Mouse (Mus musculus) spleen, embryonic (tissue): ENCODE data around the gene Pex1.
"Not testable (repeated sequence)": the region's sequence is repeated elsewhere in the genome, so short reads cannot be mapped to it uniquely, and the experiment has no call there.

Experiments used
- CTCF ChIA-PET: fragments of 350-600 bp; sonication (Branson Sonifier 250); formaldehyde crosslinking; loops from one replicate; lab custom pipeline; 2022; lab: Charles Lee

The Pex1 gene

GRCm38 (mm10) chr5:3595693-3596398, at the start of gene Pex1:
Gene Pex1, plus strand, starts transcription at chr5:3596066.
- CTCF ChIA-PET, result no interaction called here

- CTCF ChIA-PET, result interaction anchor here (1.0 kb wide), 1 partner anchor 12 kb away, joined by 3 read pairs; no protein-coding TSS in a partner anchor
Measured at GRCm38 (mm10) chr5:3546226-3546625, 49.6 kb upstream of the Pex1 start.

- CTCF ChIA-PET, result no interaction called here
Measured at GRCm38 (mm10) chr5:3551481-3551880, 44.4 kb upstream of the Pex1 start.

- CTCF ChIA-PET, result no interaction called here
Measured at GRCm38 (mm10) chr5:3554198-3554597, 41.7 kb upstream of the Pex1 start.

DNA sequence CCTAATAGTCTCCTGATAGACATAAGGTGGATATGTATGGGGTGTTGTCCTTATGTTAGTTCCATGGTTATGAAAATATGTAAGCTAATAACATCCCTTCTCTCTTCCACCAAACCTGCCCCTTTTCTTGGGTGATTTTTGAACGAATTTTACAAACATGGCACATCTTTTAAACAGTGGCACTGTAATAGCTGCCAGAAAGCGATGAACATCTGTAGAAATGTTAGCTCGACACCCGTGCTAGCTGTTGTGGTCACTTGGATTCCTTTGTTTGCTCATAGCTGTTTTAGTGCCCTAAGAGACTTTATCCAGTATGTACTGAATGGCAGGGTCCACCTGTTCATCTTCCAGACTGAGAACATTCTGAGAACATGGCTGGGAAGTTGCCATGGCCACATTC, 24.6 kb upstream of the Pex1 start, which contains the start of gene 1700109H08Rik:
TSS of gene 1700109H08Rik (plus strand) at position 301 of the 400 bp plus-strand sequence.
- CTCF ChIA-PET, result no interaction called here

- CTCF ChIA-PET, result no interaction called here
Measured at GRCm38 (mm10) chr5:3574825-3575224, 21.0 kb upstream of the Pex1 start.

- CTCF ChIA-PET, result no interaction called here
Measured at GRCm38 (mm10) chr5:3577939-3578338, 17.9 kb upstream of the Pex1 start.

DNA sequence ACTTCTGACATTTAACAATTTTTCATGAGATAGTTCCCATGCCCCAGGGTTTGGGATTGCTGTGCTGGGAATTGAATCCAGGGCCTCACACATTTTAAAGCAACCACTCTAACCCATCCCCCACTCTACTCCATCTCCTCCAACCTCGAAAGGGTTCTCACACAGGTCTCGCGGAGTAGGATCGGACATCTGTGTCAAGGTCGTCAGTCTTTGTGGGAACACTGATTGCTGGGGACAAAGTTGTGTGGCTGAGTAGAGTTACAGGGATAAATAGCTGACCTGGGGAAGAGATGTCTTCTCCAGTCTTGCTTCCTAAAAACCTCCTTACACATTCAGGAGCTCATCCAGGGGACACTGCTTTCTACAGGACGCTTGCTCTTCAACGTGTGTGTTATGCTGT, 16.8 kb upstream of the Pex1 start:
- CTCF ChIA-PET, result no interaction called here

DNA sequence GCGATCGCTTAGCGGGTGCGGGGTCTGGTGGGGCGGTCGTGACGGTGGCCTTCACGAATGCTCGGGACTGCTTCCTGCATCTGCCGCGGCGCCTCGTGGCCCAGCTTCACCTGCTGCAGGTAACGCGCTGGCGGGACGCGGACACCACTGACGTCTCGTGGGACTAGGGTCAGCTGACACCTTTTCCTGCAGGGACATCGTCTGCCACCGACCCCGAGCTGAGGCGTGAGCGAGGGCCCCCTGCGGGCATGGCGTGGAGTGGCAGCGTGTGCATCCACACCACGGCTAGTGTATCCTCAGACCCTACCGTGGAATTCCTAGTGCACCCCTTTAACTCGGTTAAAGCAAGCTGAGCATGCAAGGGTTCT, 517 bp downstream of the Pex1 start, which contains the start of gene Rbm48:
TSS of gene Rbm48 (minus strand) at position 187 of the 368 bp plus-strand sequence.
- CTCF ChIA-PET, result interaction anchor here (0.6 kb wide), 1 partner anchor 293 kb away, joined by 3 read pairs; no protein-coding TSS in a partner anchor

GRCm38 (mm10) chr5:3597171-3597570, 1.3 kb downstream of the Pex1 start:
- CTCF ChIA-PET, result interaction anchor here (0.7 to 1.0 kb wide), 2 partner anchors 180 to 254 kb away, joined by 3 to 4 read pairs; no protein-coding TSS in a partner anchor

GRCm38 (mm10) chr5:3598766-3599165, 2.9 kb downstream of the Pex1 start:
- CTCF ChIA-PET, result no interaction called here

GRCm38 (mm10) chr5:3600298-3600697, 4.4 kb downstream of the Pex1 start:
- CTCF ChIA-PET, result no interaction called here

DNA sequence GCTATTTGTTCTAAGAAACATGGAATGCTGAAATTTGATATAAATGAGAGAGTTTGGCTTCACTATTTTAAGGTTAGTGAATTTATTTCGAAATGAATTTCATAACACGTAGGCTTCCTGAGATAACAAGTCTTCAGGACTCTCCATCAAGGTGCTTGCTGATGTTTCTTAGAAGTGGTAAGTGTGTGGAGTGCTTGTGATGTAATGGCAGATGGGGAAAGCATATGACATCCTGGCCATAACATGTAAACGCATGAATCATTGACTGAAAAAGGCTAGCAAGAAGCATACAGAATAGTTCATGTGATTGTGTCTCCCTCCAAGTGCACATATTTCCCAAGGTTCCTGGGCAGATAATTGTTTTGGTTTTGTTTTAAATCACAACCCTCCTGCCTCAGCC, 4.9 kb downstream of the Pex1 start:
- CTCF ChIA-PET, result no interaction called here

DNA sequence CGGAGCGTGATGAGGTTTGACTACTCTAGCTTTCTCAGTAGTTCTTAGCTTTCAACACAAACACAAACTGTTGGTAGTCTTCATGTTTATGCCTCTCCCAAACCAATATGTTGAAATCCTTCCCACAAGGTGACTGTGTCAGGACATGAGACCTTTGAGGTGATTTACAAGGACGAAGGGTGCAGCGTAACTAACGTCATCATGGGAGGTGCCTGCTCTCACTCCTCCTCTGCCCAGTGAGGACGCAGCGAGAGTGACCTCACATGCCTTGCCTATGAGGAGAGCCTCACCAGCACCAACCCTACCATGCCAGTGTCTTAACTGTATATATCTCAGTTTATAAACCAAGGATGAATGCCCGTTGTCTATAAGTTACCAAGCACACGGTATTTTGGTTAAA, 11.2 kb downstream of the Pex1 start:
- CTCF ChIA-PET, result no interaction called here

DNA sequence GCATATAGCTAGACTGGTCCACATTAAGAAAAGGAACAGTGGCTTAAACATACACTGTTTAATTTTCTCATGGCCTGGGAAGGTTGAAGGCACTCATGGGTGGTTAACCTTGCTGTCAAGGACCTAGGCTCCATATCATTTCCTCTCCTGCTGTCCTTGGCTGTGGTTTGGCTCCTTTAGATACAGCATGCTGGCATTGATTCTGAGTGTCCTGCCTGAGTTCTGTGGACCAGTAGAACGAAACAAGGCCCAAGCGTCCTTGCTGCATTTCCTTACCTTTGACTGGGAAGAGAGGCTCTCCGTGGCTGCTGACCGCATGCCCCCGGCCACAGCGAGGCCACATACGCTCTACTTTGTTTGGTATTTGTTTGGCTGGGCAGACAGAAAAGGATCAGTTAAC, 13.4 kb downstream of the Pex1 start:
- CTCF ChIA-PET, result no interaction called here

GRCm38 (mm10) chr5:3611835-3612234, 16.0 kb downstream of the Pex1 start:
- CTCF ChIA-PET, result not testable (repeated sequence)

GRCm38 (mm10) chr5:3620486-3620885, 24.6 kb downstream of the Pex1 start:
- CTCF ChIA-PET, result no interaction called here

DNA sequence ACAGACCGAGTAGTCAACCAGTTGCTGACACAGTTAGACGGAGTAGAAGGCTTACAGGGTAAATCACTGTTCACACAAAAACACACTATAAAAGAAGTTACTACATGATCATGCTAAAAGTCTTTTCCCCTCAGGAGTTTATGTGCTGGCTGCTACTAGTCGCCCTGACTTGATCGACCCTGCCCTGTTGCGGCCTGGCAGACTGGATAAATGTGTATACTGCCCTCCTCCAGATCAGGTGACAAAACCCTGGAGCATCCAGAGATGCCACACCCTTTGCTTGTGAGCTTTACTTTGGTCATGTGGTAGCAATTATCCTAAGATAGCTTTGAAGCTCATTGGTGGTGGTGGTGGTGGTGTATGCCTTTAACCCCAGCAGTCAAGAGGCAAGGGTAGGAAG, 34.2 kb downstream of the Pex1 start:
- CTCF ChIA-PET, result no interaction called here

DNA sequence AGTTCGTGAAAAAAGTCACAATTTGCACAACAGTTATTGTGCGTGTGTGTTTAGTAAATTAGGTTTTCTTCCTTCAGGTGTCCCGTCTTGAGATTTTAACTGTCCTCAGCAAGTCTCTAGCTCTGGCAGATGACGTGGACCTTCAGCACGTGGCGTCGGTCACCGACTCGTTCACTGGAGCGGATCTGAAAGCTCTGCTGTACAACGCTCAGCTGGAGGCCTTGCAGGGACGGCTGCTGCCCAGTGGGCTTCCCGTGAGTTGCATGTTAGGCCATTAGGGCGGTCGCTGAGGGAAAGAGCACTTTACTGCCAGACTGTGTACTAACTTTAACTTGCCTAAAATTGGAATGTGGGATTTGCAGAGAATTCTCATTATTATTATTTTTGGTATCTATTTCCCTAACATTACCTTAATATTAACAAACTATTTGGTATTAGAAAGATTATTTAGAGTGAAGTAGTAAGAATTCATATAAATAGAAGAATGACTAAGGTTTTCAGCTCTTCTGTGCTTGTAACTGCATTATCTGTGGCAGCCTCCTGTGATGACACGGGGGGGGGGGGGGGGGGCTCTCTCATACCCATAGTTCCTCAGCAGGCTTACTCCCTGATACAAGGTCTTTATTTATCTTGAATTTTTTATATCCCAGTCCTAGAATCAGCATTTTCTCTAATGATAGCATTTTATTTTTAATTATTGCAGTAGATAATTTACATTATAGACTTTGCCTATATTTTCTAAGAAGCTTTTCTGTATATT, 35.8 kb downstream of the Pex1 start:
- CTCF ChIA-PET, result no interaction called here

GRCm38 (mm10) chr5:3632285-3632684, 36.4 kb downstream of the Pex1 start:
- CTCF ChIA-PET, result no interaction called here

GRCm38 (mm10) chr5:3633315-3633714, 37.4 kb downstream of the Pex1 start:
- CTCF ChIA-PET, result no interaction called here

- CTCF ChIA-PET, result no interaction called here
Measured at GRCm38 (mm10) chr5:3633951-3634350, 38.1 kb downstream of the Pex1 start.

- CTCF ChIA-PET, result interaction anchor here (0.8 kb wide), 1 partner anchor 444 kb away, joined by 3 read pairs; no protein-coding TSS in a partner anchor
Measured at GRCm38 (mm10) chr5:3635286-3635685, 39.4 kb downstream of the Pex1 start.
